Mouse (Mus musculus): ENCODE data around the gene Oas1c.

The Oas1c gene

DNA sequence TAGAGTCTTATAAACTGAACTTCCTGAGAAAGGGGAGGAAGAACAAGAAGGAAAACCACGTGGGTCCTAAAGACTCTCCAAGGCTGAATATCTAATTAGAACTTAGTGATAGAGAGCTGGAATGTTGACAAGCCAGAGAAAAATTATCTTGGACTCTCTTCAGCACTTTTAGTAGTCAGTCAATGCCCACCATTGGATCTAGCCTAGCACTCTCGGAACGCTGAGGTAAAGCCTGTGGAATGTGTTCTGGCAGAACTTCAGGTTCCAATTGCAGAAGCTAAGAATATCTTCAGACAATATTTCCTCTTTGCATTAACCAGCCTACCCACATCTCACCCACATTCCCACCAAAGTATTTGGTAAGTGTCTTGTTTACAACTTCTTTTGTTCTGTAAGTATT is 32.4 kb downstream of the Oas1c start:
- no peak for DNase-seq

GRCm38 (mm10) chr5:120778941-120779340 is 33.4 kb downstream of the Oas1c start:
- DNase-seq: no peak

DNA sequence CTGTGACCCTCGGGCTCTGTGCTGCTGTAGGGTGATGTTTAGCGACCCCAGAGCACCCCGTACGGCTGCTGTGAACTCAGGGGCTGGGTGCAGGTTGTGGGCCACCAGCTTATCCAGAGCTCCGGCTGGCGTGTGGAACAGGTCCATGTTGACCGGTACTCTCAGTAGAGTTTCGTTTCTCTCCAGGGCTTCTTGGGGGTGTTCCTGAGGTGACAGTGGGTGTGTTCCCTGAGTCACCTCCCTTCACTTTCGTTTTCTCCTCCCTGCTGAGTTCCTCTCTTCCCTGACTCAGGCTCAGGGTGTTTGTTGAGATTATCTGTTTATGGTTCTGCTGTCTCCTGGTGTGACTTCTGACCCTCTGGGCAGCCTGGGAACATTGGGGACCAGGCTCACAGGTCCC is 34.8 kb downstream of the Oas1c start, which contains the start of gene Oas3:
TSS of gene Oas3 (minus strand) at position 184 of the 400 bp plus-strand sequence.
- DNase-seq: no peak

- no peak for DNase-seq
Observed at GRCm38 (mm10) chr5:120776801-120777200, 35.5 kb downstream of the Oas1c start.

- no peak for DNase-seq
Observed at GRCm38 (mm10) chr5:120775287-120775985, 36.9 kb downstream of the Oas1c start.

GRCm38 (mm10) chr5:120769396-120769795 is 42.9 kb downstream of the Oas1c start:
- DNase-seq: no peak

DNA sequence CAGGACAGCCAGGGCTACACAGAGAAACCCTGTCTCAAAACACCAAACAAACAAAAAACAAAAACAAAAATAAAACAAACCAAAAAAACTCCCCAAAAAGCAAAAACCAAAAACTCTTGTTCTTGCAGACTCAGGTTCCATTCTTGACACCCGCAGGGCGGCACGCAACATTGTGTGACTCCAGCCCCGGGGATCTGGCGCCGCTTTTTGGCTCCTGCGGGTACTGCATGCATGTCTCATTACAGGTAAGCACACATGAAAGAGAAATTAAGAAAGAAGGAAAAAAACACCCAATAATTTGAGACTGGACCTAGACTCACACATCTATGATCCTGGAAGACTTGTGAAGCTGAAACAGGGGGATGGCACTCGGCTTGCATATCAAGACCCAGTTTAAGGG is 47.3 kb downstream of the Oas1c start:
- no peak for DNase-seq

DNA sequence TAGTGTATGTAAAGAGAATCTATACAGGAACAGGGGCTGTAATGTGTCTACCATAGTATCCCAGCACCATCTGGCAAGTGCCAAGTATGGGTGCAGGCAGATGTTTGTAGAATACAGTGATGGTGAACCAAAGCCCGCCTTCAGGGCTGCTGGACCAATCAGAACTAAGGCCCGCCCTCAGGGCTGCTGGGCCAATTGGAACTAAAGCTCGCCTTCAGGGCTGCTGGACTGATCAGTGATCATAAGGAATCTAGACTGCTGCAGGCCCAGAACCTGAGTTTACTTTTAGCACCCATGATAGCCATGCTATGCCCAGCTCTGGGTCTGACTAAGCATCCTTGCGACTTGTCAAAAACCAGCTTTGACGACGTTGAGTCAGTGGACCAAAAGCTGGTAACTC is 50.4 kb downstream of the Oas1c start:
- DNase-seq: peak; percentile 4

GRCm38 (mm10) chr5:120754215-120754614 is 58.1 kb downstream of the Oas1c start:
- DNase-seq: no peak

DNA sequence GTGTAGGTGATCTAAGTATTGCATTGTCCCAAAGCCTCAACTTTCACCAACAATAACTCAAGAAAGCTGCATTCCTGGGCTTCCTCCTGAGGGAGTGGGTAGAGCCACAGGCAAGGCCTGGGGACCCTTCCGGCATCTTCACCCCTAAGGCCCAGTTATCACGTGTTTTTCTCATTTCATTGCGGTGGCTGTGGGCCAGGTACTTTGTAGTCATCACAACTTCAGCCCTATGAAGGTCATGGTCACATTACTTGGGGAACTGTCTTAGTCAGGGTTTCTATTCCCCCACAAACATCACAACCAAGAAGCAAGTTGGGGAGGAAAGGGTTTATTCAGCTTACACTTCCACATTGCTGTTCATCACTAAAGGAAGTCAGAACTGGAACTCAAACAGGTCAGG is 59.5 kb downstream of the Oas1c start:
- no peak for DNase-seq

DNA sequence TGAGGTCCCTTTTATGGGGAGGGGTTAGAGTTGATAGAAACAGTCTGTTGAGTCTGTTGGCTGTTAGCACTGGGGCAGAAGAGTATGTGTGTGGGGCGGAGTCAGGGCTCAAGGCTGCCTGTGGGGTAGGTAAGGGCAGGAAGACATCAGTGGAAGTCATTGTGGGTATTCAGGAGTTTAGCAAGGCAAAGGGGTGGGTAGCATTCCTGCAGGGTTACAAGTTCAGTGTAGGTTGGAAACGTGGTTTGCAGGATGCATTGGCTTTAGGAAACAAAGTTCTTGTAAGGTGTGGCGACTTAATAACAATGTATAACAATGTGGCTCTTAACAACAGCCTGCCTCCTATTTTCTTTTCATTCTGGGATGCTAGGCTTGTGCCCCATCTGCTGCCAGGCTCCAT is 61.1 kb downstream of the Oas1c start:
- no peak for DNase-seq
